Mouse (Mus musculus): ENCODE data around the gene Phyhd1.

Phyhd1 gene

GRCm38 (mm10) chr2:30256616-30257350 is 9.2 kb upstream of the Phyhd1 start:
- no peak for ATAC-seq (ENCODE audit: low TSS enrichment)

DNA sequence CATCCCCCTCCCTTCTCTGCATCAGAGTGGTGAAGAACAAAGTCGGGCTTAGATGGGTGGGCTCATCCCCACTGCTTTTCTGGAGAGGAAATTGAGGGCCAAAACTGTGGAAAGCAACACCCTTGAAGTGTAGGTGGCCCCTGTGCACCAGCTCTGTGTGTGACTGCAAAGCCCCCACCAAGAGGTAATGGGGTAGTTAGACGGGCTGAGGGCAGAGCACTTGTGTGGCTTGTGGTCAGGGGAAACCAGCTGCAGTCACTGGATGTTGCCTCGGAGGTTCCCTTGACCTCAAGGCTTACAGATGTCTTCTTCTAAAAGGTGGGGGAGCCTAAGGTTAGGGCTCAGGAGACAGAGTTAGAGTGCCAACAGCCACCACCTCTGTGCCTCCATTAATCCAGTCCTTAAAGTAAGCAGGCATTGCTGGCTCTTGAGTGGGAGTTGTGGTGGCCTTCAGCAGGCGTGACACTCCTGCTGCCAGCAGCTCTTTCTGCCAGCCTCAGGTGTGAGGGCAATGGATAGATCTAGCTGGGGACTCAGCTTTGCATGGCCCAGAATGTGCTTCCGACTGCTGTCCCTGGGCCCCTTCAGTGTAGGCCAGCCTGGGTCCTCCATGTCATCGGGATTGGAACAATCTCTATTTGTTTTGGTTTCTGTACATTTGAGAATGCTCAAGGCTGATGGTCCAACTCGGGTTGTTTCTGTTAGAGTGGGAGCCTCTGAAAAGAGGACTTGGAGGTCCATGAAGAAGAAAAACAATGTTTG is 8.1 kb upstream of the Phyhd1 start:
- ATAC-seq (ENCODE audit: low TSS enrichment): no peak

GRCm38 (mm10) chr2:30258600-30258999 is 7.4 kb upstream of the Phyhd1 start:
- ATAC-seq (ENCODE audit: low TSS enrichment): no peak

GRCm38 (mm10) chr2:30259131-30260064 is 6.6 kb upstream of the Phyhd1 start:
- ATAC-seq (ENCODE audit: low TSS enrichment): no peak

GRCm38 (mm10) chr2:30261064-30261736 is 4.8 kb upstream of the Phyhd1 start:
- no peak for ATAC-seq (ENCODE audit: low TSS enrichment)

DNA sequence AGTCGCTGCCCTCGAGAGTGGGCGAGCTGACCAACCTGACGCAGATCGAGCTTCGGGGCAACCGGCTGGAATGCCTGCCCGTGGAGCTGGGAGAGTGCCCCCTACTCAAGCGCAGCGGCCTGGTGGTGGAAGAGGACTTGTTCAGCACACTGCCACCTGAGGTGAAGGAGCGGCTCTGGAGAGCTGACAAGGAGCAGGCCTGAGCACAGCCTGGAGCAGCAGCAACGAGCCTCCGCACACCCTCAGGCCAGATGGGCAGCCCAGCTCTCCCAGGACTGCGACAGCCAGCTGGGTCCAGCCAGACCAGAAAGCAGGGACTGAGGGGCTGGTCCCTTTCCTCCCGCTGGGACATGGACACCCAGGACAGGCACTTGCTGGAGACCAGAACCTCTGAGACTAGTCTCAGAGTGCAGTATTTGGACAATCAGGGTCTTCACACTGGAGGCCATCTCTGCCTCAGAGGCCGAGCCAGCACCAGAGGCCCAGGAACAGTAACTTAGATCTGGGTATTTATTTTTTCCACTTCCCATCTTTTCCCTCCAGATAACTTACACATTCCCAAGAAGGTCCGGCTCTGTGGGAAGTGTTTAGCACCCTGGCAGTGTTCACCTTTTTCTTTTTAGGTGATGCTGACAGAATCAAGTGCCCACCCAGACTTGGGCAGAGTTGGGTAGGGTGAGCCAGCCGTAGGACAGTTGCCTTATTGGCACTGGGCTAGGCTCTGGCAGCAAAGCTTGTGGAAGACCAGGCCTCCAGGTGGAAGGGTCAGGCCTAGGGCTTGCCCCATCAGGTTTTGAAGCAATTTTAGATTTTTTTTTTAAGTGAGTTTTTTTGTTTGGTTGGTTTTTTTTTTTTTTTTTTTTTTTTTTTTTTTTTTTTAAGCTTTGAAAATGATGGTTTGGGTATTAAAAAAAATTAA is 3.8 kb upstream of the Phyhd1 start:
- no peak for ATAC-seq (ENCODE audit: low TSS enrichment)

DNA sequence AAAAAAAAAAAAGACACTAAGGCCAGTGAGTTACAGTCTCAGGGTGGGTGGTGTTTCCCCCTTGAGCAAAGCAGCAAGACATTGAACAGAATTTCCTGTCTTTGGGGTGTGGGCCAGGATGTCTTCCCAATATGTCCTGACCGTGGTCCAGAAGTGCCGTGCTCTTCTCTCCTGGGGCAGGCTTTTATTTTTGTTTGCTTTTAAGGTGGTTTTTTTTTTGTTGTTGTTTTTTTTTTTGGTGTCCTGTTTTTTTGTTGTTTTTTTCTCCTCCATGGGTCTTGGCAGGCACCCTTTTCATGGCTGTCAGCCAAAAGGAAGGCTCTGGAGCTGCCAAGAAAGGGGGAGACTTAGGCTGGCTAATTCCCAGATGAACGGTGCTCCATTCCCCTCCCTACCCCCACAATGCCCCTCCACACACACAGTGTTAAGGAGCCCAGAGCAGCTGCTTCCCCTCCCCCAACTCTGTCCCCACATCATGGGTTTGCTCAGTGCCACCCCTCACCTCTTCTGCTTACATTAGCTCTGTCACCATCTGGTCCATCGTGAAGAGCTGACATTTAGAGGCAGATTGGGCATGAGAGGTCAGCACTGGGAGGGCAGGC is 3.1 kb upstream of the Phyhd1 start:
- ATAC-seq (ENCODE audit: low TSS enrichment): no peak

DNA sequence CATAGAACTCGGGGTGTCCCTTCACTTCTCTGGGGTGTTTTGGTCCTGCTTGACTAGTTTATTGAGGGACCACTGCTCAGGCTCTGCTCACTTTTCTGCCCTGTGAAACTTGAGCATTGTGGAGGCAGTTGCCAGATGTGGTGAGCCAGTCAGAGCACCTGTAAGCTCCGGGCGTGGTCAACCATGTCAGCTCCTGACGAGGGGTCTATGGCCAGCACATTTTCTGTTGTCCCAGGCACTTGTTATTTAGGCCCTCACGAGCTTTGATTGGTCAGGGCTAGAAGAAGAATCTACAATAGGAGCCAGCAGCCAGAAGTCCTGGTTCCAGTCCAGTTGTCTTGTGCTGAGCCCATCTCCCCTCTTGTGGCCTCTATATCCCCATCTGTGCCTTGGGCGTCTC is 2.2 kb upstream of the Phyhd1 start:
- no peak for ATAC-seq (ENCODE audit: low TSS enrichment)

GRCm38 (mm10) chr2:30264671-30265519 is 1.1 kb upstream of the Phyhd1 start:
- ATAC-seq (ENCODE audit: low TSS enrichment): no peak

- peak; percentile 35 for ATAC-seq (ENCODE audit: low TSS enrichment)
Measured at GRCm38 (mm10) chr2:30266392-30266941, 464 bp downstream of the Phyhd1 start.

DNA sequence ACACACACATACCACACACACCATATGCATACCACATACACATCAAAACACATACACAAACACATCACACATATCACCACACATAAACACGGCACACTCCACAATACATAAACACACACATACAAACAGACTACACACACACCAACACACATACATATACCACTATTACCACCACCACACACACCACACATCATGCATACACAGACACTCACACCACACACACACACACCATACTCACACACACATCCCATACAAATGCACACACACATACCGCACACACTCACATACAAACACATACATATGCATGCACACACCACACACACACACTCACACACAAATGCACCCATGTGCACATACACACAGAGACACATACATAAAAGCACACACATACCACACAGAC is 1.5 kb downstream of the Phyhd1 start:
- ATAC-seq (ENCODE audit: low TSS enrichment): no peak

DNA sequence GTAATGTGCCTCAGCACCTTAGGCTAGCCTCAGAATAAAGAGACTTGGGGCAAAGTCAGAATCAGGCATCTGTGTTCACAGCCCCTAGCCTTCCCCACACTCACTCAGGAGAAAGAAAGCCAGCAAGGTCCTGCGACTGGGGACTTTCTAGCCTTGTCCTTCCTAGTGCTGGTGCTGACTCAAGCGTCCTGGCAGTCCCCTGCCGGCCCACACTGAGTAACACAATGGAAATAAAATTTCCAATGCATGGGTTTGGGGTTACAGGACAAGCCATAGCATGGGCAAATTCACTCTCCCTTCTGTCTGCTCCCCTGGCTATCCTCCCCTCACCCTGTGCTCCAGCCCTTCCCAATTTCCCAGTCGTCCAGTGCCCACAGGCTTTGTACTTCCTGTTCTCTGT is 2.4 kb downstream of the Phyhd1 start:
- no peak for ATAC-seq (ENCODE audit: low TSS enrichment)

- ATAC-seq (ENCODE audit: low TSS enrichment): no peak
Measured at GRCm38 (mm10) chr2:30269241-30269990, 3.4 kb downstream of the Phyhd1 start.

DNA sequence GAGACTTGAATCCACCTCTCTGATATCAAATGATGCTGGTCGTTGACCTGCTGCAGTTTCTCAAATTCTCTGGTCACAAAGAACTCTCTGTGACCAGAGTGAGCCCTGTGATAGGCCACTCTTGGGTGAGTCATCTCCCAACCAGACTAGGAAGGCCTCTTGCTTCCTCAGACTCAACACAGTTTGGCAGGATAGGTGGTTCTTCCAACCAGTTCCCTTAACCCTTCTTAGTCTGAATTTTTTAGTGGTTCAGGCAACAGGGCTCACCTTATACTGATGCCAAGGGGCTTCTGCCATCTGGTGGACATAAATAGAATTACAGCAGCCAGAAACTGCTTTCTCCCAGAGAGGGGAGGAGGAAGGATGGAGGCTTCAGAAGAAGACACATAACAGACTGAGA is 4.1 kb downstream of the Phyhd1 start:
- peak; percentile 60 for ATAC-seq (ENCODE audit: low TSS enrichment)

DNA sequence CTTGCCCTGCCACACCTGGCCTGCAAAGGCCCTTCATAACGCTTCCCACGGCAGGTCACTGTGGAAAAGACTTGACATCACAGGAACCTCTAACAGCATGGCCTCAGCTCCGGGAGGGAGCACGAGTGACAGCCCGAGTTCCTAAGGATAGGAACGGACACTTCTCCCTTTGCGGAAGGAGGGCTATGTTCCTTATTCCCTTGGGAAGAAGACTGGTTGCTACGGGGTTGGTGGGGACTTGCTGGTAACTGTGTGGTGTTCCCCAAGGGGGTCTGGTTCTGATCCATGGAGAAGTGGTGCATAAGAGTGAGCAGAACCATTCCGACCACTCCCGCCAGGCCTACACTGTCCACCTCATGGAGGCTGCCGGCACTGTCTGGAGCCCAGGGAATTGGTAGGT is 14.7 kb downstream of the Phyhd1 start, which contains the start of gene Gm28038:
Gene Gm28038, plus strand, starts transcription at position 301 of the 400 bp plus-strand sequence.
- no peak for ATAC-seq (ENCODE audit: low TSS enrichment)

DNA sequence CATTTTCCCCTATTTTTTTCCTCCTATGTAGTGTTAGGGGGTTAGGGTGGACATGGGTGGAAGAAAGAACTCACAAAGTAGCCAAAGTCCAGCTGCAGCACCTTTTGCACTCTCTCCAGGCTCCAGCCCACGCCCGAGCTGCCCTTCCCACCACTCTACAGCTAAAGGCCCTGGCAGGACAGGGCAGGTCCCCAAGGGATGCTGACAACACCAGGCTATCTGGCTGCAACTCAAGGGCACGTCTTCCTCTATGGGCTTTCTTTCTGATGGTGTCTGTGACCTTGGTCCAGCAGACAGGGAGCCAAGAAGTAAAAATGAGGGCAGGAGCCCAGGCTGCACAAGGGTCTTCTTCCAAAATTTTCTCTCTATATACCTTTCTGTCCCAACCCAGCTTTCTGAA is 15.6 kb downstream of the Phyhd1 start:
- no peak for ATAC-seq (ENCODE audit: low TSS enrichment)

- ATAC-seq (ENCODE audit: low TSS enrichment): no peak
Measured at GRCm38 (mm10) chr2:30283193-30283592, 17.2 kb downstream of the Phyhd1 start.

DNA sequence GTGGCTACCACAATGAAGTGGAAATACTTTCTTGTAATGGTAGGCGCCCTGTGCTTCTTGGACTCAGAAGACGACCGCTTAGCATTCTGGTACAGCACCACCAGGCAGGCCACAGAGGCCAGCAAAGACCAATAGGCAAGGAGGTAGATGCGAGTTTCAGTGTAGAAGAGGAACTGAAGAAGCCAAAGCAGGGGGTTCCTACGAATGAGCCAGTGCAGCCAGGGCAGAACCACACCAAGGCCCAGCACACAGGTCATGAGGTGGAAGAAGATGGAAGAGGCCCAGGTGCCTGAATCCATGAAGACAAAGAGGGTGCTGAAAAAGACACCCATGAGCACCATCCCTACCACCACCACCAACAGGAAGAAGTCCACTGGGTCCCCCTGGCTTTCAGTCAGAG is 19.0 kb downstream of the Phyhd1 start:
- no peak for ATAC-seq (ENCODE audit: low TSS enrichment)

Data from frontal cortex, adult (tissue).